Mouse (Mus musculus) c-Kit-positive CD71-negative TER-119-negative erythroid progenitor cells, embryonic 14.5 days (primary cell): ENCODE data around the gene Slamf9.
A peak's percentile ranks its signal among the peaks of the same experiment; 100 is the strongest.

Source experiments
- DNase-seq: peaks from one replicate; pipeline ENCODE4 v3.0.0-alpha.2; 2013; ENCODE audit warnings: low read depth

The Slamf9 gene

GRCm38 (mm10) chr1:172489585-172490250 is 14.6 kb downstream of the Slamf9 start:
- no peak for DNase-seq

- DNase-seq = no peak
Observed at GRCm38 (mm10) chr1:172490261-172490661, 15.1 kb downstream of the Slamf9 start.

GRCm38 (mm10) chr1:172492047-172492446 is 16.9 kb downstream of the Slamf9 start:
- DNase-seq = no peak

GRCm38 (mm10) chr1:172493516-172493915 is 18.4 kb downstream of the Slamf9 start:
- no peak for DNase-seq

GRCm38 (mm10) chr1:172496030-172496429 is 20.9 kb downstream of the Slamf9 start:
- DNase-seq = no peak

GRCm38 (mm10) chr1:172497428-172497827 is 22.3 kb downstream of the Slamf9 start:
- no peak for DNase-seq

- DNase-seq = peak; percentile 84
Observed at GRCm38 (mm10) chr1:172499765-172500441, 24.7 kb downstream of the Slamf9 start, which contains the start of gene Tagln2. Gene Tagln2 (plus strand): TSS chr1:172500047.

DNA sequence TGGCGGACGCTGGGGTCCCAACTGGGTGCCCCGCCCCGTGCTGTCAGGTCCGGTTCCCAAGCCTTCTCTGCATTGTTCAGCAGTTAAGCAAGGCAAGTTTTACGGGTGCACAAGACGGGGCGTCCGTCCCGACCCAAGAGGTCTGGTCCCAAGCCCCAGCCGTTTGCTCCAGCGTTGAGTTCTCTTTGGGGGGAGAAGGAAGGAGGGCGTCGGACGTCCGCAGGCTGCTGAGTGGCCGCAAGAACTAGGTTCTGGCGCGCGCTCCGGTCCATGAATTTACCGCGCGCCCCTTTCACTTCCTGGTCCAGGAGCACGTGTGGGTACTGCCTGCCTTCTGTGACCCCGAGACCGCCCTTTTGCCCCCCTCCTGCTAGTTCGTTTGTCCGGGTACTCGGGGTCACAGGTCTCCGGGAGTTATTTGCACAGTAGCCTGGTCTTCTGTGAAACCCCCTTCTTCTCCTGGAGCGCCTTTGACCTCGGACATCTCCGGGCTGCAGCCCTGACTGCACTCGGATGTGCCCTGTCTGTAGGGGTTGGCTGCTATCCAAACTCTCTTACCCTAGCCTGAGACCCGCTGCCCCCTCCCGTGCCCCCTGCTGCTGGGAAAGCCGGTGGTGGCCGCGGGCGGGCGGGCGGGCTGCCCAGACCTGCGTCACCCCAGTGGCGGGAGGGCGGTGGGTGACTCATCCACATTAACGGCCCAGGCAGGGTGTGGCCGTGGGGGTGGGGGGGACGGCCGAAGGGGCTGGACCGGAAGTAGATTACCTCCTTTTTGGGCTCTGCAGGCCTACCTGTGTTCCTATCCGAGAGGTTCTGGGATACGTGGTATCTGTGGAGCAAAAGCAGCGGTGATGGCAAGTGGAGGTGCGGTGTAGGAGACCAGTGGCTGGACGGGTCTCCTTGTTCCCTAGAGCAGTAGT is 25.6 kb downstream of the Slamf9 start:
- DNase-seq = no peak

DNA sequence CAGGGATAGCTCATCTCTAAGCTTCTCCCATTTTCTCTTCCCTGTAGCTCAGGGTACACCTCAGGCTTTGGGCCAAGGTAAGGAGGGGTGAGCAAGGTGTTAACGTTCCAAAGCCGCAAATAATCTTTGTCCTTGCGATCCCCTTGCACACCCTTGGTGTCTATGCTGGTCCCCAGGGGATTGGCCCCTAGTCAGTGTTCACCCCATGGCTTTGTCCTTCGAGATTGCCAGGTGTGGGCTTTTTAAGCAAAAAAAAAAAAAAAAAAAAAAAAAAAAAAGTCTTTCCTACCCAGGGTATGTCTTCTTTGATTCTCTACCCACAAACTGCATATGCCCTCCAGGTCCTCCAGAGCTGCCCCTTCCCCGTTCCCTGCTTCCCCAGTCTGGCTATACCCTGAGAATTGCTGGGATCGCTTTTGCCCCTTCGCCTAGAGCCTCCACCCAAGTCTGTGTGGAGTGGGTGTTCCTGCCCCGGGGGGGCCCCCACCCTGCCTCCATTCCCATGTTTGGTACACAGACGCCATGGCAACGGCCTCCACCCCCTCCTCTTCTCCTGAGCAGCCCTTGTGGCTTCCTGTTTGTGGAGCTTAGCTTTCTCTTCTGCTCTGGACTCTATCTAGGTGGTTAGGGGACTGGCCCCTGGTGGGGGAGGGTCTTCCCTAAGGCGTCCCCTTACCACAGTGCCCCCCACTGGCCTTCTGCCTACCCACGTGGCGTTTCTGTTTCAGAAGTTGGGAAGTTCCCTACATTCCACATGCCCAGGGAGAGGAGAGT is 26.4 kb downstream of the Slamf9 start:
- peak; percentile 82 for DNase-seq

DNA sequence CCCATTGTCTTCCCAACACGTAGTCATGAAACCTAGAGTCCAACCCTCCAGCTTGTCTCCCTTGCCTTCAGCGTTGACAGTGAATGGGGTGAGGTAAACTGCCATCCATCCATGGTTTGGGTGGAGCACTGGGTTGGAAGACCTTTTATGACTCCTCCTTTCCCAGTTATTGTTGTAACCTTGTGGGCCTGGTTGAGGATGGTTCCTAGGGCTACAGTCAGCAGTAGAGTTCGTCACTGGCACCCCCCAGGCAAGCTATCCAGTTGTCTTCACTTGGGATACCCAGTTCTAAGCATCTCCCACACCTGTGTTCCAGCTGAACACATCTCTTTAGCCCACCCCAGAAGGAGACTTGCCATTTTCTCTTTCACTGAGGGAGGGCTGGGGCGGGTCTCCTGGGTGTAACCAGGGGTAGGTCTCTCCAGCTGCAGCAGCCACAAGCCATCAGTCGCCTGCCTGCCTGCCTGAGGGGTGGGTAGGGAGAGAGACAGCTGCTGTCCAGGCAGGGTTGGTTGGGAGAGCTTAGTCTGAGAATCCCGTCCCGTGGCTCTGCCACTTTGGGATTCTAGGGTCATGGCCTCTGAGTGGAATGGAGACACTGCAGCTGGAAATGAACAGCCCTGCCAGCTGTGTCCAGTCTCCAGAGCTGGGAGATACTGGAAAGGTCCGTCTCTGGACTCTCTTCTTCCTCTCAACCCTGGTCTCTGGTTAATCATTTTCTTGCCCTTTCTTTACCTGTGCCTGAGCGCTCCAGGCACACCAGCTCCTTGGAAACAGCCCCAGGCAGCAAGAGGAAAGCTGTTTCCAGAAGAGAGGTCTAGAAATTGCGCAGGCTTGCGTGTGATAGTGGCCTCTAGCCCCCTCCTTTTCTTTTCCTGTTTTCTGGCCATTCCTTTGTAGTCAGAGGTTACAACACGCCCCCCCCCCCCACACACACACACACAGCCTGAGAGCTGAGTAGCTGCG is 27.3 kb downstream of the Slamf9 start:
- DNase-seq = no peak

GRCm38 (mm10) chr1:172503111-172503997 is 28.2 kb downstream of the Slamf9 start:
- no peak for DNase-seq

DNA sequence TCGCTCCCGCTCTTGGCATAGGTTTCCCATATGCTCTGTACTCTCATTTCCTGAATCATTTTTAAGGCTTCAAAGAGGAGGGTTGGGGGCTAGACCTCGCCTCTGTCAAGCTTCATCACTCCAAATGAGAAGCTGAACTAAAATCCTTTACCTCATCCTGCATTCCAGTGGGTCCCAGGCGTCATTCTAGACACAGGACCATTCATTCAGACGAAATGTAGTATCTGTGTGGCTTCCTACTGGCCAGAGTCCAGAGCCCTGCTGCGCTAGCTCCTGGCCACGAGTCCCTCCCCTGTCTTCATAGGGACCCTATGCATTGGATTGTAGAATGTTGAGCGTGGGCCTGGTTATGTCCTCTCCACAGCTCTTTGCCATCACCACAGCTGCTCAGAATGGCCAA is 29.6 kb downstream of the Slamf9 start:
- no peak for DNase-seq

DNA sequence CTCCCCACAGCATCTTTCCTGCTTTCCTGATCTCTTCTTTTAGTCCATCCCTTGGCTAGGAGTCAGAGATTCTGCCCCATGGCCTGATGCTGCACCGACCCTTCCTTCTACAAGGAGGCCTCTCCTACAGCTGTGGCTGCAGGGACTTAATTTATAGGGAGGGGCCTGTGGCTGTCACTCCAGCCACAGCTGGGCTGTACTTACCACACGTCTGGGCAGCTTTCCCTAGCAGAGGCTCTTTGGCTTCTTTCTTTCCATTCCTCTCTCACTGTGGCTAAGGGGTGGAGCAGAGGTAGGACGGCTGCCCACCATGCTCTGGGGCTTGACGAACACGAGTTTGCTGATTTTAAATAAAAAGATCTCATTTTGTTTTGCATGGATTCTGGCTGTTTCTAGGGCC is 31.8 kb downstream of the Slamf9 start:
- DNase-seq = no peak

GRCm38 (mm10) chr1:172507701-172508100 is 32.5 kb downstream of the Slamf9 start:
- DNase-seq = no peak

- no peak for DNase-seq
Observed at GRCm38 (mm10) chr1:172508172-172508571, 33.0 kb downstream of the Slamf9 start.

DNA sequence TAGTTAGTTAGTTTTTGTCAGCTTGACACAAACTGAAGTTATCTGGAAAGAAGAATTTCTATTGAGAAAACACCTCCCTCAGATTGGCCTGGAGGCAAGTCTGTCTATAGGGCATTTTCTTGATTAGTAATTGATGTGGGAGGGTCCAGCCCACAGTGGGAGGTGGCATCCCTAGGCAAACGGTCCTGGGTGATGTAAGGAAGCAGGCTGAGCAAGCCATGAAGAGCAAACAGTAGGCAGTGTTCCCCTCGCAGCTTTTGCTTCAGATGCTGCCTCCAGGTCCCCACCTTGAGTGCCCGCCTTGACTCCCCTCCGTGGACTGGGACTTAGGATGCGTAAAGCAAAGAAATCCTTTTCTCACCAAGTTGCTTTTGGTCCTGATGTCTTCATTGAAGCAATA is 34.1 kb downstream of the Slamf9 start:
- no peak for DNase-seq

DNA sequence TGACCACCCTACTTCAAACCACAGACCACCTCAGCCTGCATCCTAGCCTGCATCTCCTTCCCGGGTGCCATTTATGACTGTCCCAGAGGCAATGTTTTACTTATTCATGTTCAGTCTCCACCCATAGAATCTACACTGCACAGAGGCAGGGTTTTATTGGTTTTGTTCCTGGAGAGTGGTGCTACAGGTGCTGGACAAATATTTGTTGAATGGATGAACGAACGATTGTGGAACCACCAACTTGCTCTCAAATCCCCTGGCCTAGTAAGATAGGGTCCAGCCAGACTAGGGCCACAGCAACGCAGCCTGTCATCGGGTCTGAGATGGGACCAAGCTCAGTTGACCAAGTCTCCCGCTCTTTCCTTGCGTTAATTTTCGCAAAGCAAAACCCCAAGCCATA is 34.8 kb downstream of the Slamf9 start:
- no peak for DNase-seq

DNA sequence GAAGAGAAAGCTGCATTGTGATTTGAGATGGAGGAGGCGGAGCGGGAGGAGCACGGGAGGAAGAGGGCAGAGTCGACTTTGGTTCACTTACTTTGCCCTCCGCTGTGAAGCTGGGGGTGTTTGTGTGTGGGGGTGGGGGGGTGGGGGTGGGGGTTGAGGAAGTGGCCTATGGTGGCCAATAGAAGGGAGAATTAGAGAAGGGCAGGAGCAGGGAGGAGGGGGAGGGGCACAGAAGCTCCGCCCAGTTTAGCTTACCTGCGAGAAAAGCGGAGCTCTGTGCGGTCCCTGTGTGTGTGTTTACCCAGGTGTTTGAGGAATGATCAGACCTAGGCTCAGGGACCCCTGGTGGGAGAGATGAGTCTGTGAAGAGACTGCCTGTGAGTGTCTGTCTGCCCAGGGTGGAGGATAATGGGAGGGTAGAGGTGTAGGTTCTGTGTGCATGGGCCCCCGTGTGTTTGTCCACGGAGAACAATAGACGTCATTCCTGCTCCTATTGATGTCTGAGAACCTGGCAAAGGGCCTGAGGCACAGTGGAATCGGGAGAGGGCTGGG is 35.3 kb downstream of the Slamf9 start:
- DNase-seq = no peak

GRCm38 (mm10) chr1:172512962-172513361 is 37.8 kb downstream of the Slamf9 start:
- no peak for DNase-seq
